Mouse (Mus musculus) hindbrain, embryonic 12.5 days (tissue): ENCODE data around the gene Gfer. TPM values are rescaled to one million over a fixed set of nuclear protein-coding genes. Genes with fewer than 3 reads are reported as not detected.
"Not testable (repeated sequence)": the region's sequence is repeated elsewhere in the genome, so short reads cannot be mapped to it uniquely, and the experiment has no call there.

ENCODE experiments used
- ATAC-seq: fragments of 200-750 bp; cut with Nextera tagmentation; 2 replicates; pipeline ENCODE4 v1.8.0; 2017; ENCODE audit warnings: moderate TSS enrichment; ENCODE audit not compliant: low FRiP score
- H3K27ac ChIP-seq: fragments of 300-500 bp; sonication (generic); 2 replicates; pipeline ENCODE4 v1.5.1; 2016; ENCODE audit warnings: mild to moderate bottlenecking
- H3K27me3 ChIP-seq: fragments of 300-500 bp; sonication (generic); 2 replicates; pipeline ENCODE4 v1.6.1; 2016; ENCODE audit warnings: mild to moderate bottlenecking
- H3K36me3 ChIP-seq: fragments of 300-500 bp; sonication (generic); 2 replicates; pipeline ENCODE4 v1.6.1; 2016; ENCODE audit warnings: mild to moderate bottlenecking
- H3K4me1 ChIP-seq: fragments of 300-500 bp; sonication (generic); 2 replicates; pipeline ENCODE4 v1.6.1; 2016
- H3K4me2 ChIP-seq: fragments of 300-500 bp; sonication (generic); replicated peaks from 2 replicates; pipeline ENCODE4 v1.6.1; 2016; ENCODE audit warnings: mild to moderate bottlenecking
- H3K4me3 ChIP-seq: fragments of 300-500 bp; sonication (generic); 2 replicates; pipeline ENCODE4 v1.5.1; 2016; ENCODE audit warnings: mild to moderate bottlenecking
- H3K9ac ChIP-seq: fragments of 300-500 bp; sonication (generic); 2 replicates; pipeline ENCODE4 v1.6.1; 2016; ENCODE audit warnings: mild to moderate bottlenecking, moderate library complexity
- H3K9me3 ChIP-seq: fragments of 300-500 bp; sonication (generic); replicated peaks from 2 replicates; pipeline ENCODE4 v1.6.1; 2016; ENCODE audit warnings: mild to moderate bottlenecking
- WGBS: fragments of 180-500 bp; shearing (Covaris S2); methylation state at CpG from one replicate; pipeline ENCODE4 v1.1.7; 2016; 5-methylcytosine and 5-hydroxymethylcytosine counted together
- polyA plus RNA-seq: library from polyadenylated mRNA; unstranded; fragments of >200 nt; fragmentation: Nextera tagmentation; extraction: Ambion mirVana; gene quantifications from 2 replicates; pipeline ENCODE4 v1.2.1, GENCODE M21; 2016

Gfer gene
- polyA plus RNA-seq, 1 experiment from 2014 or later, result 42.2 TPM

DNA sequence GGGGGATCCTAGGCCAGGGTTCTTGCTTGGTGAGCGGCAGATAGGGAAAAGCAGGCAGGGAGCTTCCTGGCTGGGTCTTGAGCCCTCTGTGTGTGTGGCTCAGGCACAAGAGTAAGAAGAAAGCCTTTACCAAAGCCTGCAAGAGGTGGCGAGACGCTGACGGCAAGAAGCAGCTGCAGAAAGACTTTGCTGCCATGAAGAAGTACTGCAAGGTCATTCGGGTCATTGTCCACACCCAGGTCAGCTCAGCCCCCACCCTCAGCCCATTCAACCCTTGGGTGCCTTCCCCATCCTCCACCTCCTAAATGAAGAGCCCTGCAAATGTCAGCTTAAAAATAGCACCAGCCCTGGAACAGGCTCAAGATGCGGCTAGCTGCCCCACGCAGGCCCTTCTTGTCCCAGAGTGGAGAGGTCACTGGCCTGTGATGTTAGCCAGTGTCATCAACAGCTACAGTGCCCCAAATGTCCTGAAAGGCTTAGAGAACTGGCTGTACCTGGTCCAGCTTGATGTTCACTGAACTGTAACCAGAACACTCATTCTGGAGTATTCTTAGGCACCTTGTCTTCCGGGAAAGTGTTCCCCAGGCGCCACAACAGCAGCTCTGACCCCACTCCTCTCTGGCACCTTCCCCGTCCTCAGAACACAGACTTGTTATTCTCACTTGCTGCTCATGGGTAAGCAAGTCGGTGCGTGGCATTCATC is 36.4 kb upstream of the Gfer start:
- 80% methylated on average over 12 of the region's 12 CpGs for WGBS

DNA sequence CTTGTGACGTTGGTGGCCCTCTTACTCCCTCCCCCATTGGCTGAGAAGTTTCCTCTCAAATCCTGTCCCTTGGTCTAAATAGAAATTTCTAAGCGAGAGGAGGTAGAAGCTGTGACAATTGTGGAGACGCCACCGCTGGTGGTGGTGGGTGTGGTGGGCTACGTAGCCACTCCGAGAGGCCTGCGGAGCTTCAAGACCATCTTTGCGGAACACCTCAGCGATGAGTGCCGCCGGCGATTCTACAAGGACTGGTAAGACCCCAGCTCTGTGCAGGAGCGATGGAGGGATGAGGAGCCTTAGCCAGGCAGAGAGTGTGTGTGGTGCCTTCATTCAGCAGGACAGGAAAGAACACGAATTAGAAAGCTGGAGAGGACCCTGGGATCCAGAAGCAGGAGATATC is 34.8 kb upstream of the Gfer start:
- 85% methylated on average over 14 of the region's 14 CpGs for WGBS
- no peak overlapping the region for H3K4me3 ChIP-seq
- ATAC-seq, result no peak

More for the DNA sequence above, 36.4 kb upstream of the Gfer start:
- H3K4me3 ChIP-seq, result no peak overlapping the region
- H3K27me3 ChIP-seq, result peaks cover 10% of the 10 kb centered on the region; the same call in 1 of the 2 replicates
- peaks cover 13% of the 10 kb centered on the region for H3K4me1 ChIP-seq
- no peak for ATAC-seq
- no peaks in the 10 kb centered on the region for H3K36me3 ChIP-seq
- no peaks in the 10 kb centered on the region for H3K9me3 ChIP-seq
- H3K9ac ChIP-seq, result no peak overlapping the region; the same call in 1 of the 2 replicates
- no peak overlapping the region for H3K27ac ChIP-seq
- H3K4me2 ChIP-seq, result no peak overlapping the region

GRCm38 (mm10) chr17:24729067-24729466 is 33.1 kb upstream of the Gfer start:
- 86% methylated on average over 6 of the region's 6 CpGs for WGBS
- no peak overlapping the region for H3K4me2 ChIP-seq
- H3K9ac ChIP-seq, result no peak overlapping the region
- H3K9me3 ChIP-seq, result no peaks in the 10 kb centered on the region
- no peak overlapping the region for H3K4me3 ChIP-seq
- peaks cover 12% of the 10 kb centered on the region; the same call in 1 of the 2 replicates for H3K27me3 ChIP-seq
- no peaks in the 10 kb centered on the region for H3K36me3 ChIP-seq
- no peak for ATAC-seq
- no peaks in the 10 kb centered on the region for H3K4me1 ChIP-seq
- no peak overlapping the region for H3K27ac ChIP-seq

More for the DNA sequence above, 34.8 kb upstream of the Gfer start:
- Histone ChIP-seq H3K9me3 (no peaks in the 10 kb centered on the region), H3K36me3 (no peaks in the 10 kb centered on the region), H3K4me1 (0 out of 2 replicates have a peak, but pooled peaks cover under 1% of the 10 kb centered on the region), H3K4me2 (no peak overlapping the region), H3K27ac (no peak overlapping the region), H3K9ac (no peak overlapping the region), H3K27me3 (peaks cover 12% of the 10 kb centered on the region; the same call in 1 of the 2 replicates)

GRCm38 (mm10) chr17:24728184-24728583 is 32.2 kb upstream of the Gfer start:
- Histone ChIP-seq H3K36me3 (no peaks in the 10 kb centered on the region), H3K4me3 (no peak overlapping the region), H3K27me3 (peaks cover 12% of the 10 kb centered on the region; the same call in 1 of the 2 replicates), H3K27ac (no peak overlapping the region), H3K9ac (no peak overlapping the region), H3K4me1 (peaks cover 5% of the 10 kb centered on the region), H3K9me3 (no peaks in the 10 kb centered on the region), H3K4me2 (no peak overlapping the region)
- WGBS, result 73% methylated on average over 17 of the region's 17 CpGs
- ATAC-seq, result no peak

DNA sequence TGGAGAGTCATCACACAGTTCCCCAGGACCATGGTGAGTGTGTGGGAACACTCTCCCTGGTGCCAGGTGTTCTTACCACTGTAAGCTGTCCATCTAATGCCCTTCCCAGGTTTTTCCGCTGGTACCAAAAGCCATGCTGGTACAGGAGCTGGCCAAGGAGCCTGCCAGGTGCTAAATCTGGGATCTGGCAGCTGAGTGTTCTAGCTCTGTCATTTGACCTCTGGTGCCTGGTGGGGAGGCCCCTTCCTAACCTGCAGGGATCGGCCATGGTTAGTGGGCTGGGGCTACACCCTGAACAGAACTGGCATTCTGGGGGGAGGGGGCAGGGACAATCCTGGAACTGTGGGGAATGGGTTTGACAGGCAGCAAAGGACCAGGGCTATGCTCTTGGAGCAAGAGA is 31.7 kb upstream of the Gfer start, which contains the start of gene Rpl3l:
TSS of gene Rpl3l (plus strand) at position 203 of the 400 bp plus-strand sequence.
- WGBS, result 66% methylated on average over 2 of the region's 2 CpGs
- Histone ChIP-seq H3K4me3 (no peak within 1 kb of the TSS), H3K9me3 (no peaks in the 10 kb centered on the region), H3K4me1 (peaks cover 10% of the 10 kb centered on the region), H3K36me3 (peaks cover under 1% of the 10 kb centered on the region), H3K4me2 (no peak within 1 kb of the TSS), H3K27ac (no peak within 1 kb of the TSS), H3K27me3 (peaks cover 12% of the 10 kb centered on the region; the same call in 1 of the 2 replicates), H3K9ac (no peak within 1 kb of the TSS)
- ATAC-seq, result no peak

DNA sequence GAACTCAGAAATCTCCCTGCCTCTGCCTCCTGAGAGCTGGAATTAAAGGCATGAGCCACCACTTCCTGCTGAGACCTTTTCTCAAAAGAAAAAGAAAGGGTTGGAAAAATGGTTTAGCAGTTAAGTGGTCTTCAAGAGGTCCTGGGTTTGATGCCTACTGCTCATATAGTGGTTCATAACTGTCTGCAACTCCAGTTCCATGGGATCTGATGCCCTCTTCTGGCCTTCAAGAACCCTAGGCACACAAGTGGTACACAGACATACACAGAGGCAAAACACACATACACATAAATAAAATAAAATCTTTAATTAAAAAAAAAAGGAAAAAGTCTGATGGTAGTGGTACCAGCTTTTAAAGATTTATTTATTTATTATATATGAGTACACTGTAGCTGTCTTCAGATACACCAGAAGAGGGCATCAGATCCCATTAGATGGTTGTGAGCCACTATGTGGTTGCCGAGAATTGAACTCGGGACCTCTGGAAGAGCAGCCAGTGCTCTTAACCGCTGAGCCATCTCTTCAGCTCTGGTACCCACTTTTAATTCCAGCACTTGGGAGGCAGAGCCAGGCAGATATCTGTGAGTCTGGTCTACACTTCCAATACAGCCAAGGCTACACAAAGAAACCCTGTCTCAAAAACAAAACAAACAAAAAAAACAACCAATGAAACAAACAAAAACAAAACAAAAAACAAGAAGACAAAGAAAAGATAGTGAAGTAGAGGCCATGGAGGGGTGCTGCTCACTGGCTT is 29.9 kb upstream of the Gfer start:
- H3K27me3 ChIP-seq, result 0 out of 2 replicates have a peak, but pooled peaks cover 2% of the 10 kb centered on the region
- no peak for ATAC-seq
- H3K4me1 ChIP-seq, result peaks cover 25% of the 10 kb centered on the region
- peaks cover 17% of the 10 kb centered on the region for H3K36me3 ChIP-seq
- no peak overlapping the region for H3K4me3 ChIP-seq
- no peak overlapping the region for H3K4me2 ChIP-seq
- H3K9me3 ChIP-seq, result no peaks in the 10 kb centered on the region
- H3K27ac ChIP-seq, result no peak overlapping the region
- 71% methylated on average over 3 of the region's 3 CpGs for whole genome bisulfite sequencing
- no peak overlapping the region for H3K9ac ChIP-seq

- Histone ChIP-seq H3K4me2 (peak within 1 kb of the TSS; percentile 96), H3K9me3 (no peaks in the 10 kb centered on the region), H3K27me3 (0 out of 2 replicates have a peak, but pooled peaks cover 2% of the 10 kb centered on the region), H3K27ac (peak within 1 kb of the TSS; percentile 80), H3K9ac (peak within 1 kb of the TSS; percentile 92), H3K4me3 (peak within 1 kb of the TSS; percentile 68), H3K4me1 (peaks cover 28% of the 10 kb centered on the region), H3K36me3 (peaks cover 17% of the 10 kb centered on the region)
- 1% methylated on average over 30 of the region's 30 CpGs for WGBS
- peak; percentile 71 for ATAC-seq
These were observed 28.2 kb upstream of the Gfer start, which contains the start of gene Ndufb10 for GRCm38 (mm10) chr17:24724184-24724583. Ndufb10 (minus strand) TSS chr17:24724478.

- under 1% methylated on average over 15 of the region's 15 CpGs for WGBS
- H3K9ac ChIP-seq, result peak overlapping the region; percentile 92
- H3K27me3 ChIP-seq, result 0 out of 2 replicates have a peak, but pooled peaks cover 2% of the 10 kb centered on the region
- peak overlapping the region; percentile 96 for H3K4me2 ChIP-seq
- peak; percentile 9; the same call in 1 of the 2 replicates for ATAC-seq
- H3K36me3 ChIP-seq, result peaks cover 17% of the 10 kb centered on the region
- H3K4me3 ChIP-seq, result peak overlapping the region; percentile 68
- peak overlapping the region; percentile 80 for H3K27ac ChIP-seq
- no peaks in the 10 kb centered on the region for H3K9me3 ChIP-seq
- peaks cover 30% of the 10 kb centered on the region for H3K4me1 ChIP-seq
These were observed 27.9 kb upstream of the Gfer start for GRCm38 (mm10) chr17:24723881-24724180.

DNA sequence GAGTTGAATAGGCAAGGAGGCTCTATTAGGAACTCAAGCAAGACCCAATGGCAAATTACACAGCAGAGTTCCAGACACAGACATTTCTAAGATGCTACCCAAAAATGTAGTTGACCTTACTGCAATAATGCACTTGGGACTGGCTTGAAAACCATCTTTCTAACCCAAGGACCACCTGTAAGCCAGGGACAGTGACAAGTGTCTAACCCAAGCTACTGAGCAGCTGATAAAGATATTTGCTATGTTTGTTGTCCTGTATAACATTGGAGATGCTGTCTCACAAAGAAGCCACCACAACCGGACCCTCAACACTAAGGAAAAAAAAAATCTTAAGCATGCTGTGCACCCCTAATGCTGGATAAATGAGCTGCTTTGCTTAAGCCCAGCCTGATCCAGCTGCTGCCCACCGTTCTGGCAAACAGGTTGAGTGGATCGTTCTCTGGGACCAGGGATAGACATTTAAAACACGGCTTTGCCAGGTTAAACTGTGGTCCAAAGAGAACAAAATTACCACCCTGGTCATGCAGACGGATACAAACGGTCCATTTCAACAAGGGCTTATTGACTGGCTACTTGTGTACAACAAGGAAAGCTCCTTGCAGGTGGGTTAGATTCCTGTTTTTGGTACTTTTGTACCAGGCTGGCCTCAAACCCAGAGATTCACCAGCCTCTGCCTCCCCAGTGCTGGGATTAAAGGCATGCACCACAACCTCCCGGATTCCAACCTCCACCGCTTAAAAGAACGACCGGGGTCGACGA is 27.3 kb upstream of the Gfer start:
- Histone ChIP-seq H3K9ac (peak overlapping the region; percentile 92), H3K4me2 (peak overlapping the region; percentile 96), H3K27ac (peak overlapping the region; percentile 80), H3K4me3 (peak overlapping the region; percentile 68), H3K36me3 (peaks cover 17% of the 10 kb centered on the region), H3K9me3 (no peaks in the 10 kb centered on the region), H3K4me1 (peaks cover 32% of the 10 kb centered on the region), H3K27me3 (0 out of 2 replicates have a peak, but pooled peaks cover 2% of the 10 kb centered on the region)
- no peak for ATAC-seq
- WGBS, result 4% methylated on average over 12 of the region's 12 CpGs

GRCm38 (mm10) chr17:24722220-24722924 is 26.4 kb upstream of the Gfer start:
- no peaks in the 10 kb centered on the region for H3K9me3 ChIP-seq
- 0 out of 2 replicates have a peak overlapping the region, but pooled peaks have one; percentile 4 for H3K27ac ChIP-seq
- H3K4me3 ChIP-seq, result no peak overlapping the region
- H3K4me1 ChIP-seq, result peaks cover 32% of the 10 kb centered on the region
- 0 out of 2 replicates have a peak overlapping the region, but pooled peaks have one; percentile 23 for H3K9ac ChIP-seq
- WGBS, result 36% methylated on average over 13 of the region's 13 CpGs
- ATAC-seq, result no peak
- H3K36me3 ChIP-seq, result peaks cover 17% of the 10 kb centered on the region
- H3K27me3 ChIP-seq, result 0 out of 2 replicates have a peak, but pooled peaks cover 2% of the 10 kb centered on the region
- no peak overlapping the region for H3K4me2 ChIP-seq

GRCm38 (mm10) chr17:24721383-24721955 is 25.5 kb upstream of the Gfer start:
- H3K9me3 ChIP-seq, ATAC-seq, H3K27ac ChIP-seq, H3K27me3 ChIP-seq: not testable (repeated sequence)
- Histone ChIP-seq H3K4me2 (peak overlapping the region; percentile 83), H3K36me3 (peaks cover 22% of the 10 kb centered on the region), H3K4me3 (peak overlapping the region; percentile 24), H3K4me1 (peaks cover 32% of the 10 kb centered on the region), H3K9ac (peak overlapping the region; percentile 54)
- WGBS, result 70% methylated on average over 7 of the region's 7 CpGs
